Mouse (Mus musculus) G1E (cell line): ENCODE data around the gene Jmjd1c. TPM values are rescaled to one million over a fixed set of nuclear protein-coding genes. Genes with fewer than 3 reads are reported as not detected.

Experiments
- ATAC-seq: 2 replicates; pipeline ENCODE4 v1.8.0; 2016; ENCODE audit warnings: mild to moderate bottlenecking; ENCODE audit not compliant: insufficient number of reproducible peaks, poor library complexity, low FRiP score, severe bottlenecking; ENCODE audit errors: extremely low read depth
- DNase-seq: peaks from one replicate; pipeline ENCODE4 v3.0.0; 2012; ENCODE audit warnings: low spot score
- H3K27me3 ChIP-seq: 2 replicates; pipeline ENCODE4 v1.6.1; 2012; ENCODE audit warnings: mild to moderate bottlenecking, low read length, inconsistent platforms; ENCODE audit not compliant: insufficient read depth
- H3K36me3 ChIP-seq: replicated peaks from 2 replicates; pipeline ENCODE3; 2012; ENCODE audit warnings: mild to moderate bottlenecking, inconsistent platforms
- H3K4me1 ChIP-seq: 2 replicates; pipeline ENCODE4 v1.6.1; 2012; ENCODE audit warnings: low read depth, low read length, inconsistent platforms, mixed read lengths; ENCODE audit not compliant: insufficient read depth
- H3K4me3 ChIP-seq: 2 replicates; pipeline ENCODE4 v1.5.1; 2012; ENCODE audit warnings: low read depth, mild to moderate bottlenecking, inconsistent platforms, low read length, moderate library complexity, mixed read lengths
- H3K9me3 ChIP-seq: replicated peaks from 2 replicates; pipeline ENCODE4 v1.6.1; 2012; ENCODE audit warnings: inconsistent platforms
- CTCF ChIP-seq: IDR thresholded peaks from 2 replicates; pipeline ENCODE4 v1.5.1; 2012; ENCODE audit warnings: low read depth, low read length, inconsistent platforms, mixed read lengths
- GATA1 ChIP-seq: IDR thresholded peaks from 2 replicates; pipeline ENCODE4 v1.6.1; 2012; ENCODE audit warnings: borderline replicate concordance, low read length, inconsistent platforms, mixed read lengths
- GATA2 ChIP-seq: IDR thresholded peaks from 2 replicates; pipeline ENCODE4 v1.6.1; 2012; ENCODE audit warnings: low read depth, low read length, inconsistent platforms, borderline replicate concordance
- POLR2AphosphoS5 ChIP-seq: IDR thresholded peaks from 2 replicates; pipeline ENCODE4 v1.6.1; 2012; ENCODE audit warnings: low read depth, low read length, inconsistent platforms; ENCODE audit not compliant: insufficient replicate concordance
- TAL1 ChIP-seq: conservative IDR thresholded peaks from 2 replicates; pipeline ENCODE4 v1.6.1; 2012; ENCODE audit warnings: low read depth, low read length, inconsistent platforms, mixed read lengths
- polyA plus RNA-seq: library from polyadenylated mRNA; stranded (reverse); fragments of >175 nt; gene quantifications from 2 replicates; pipeline ENCODE4 v1.2.3, GENCODE M21; 2012
- total RNA-seq, 2 experiments: library from RNA; stranded (forward) in 1 of 2; stranded (reverse) in 1 of 2; fragments of 200-1000 nt in 1 of 2; fragments of >200 nt in 1 of 2; fragmentation: Nextera tagmentation in 1 of 2; gene quantifications; 2 replicates each; pipeline ENCODE4 v1.2.3; 2014 to 2017

Jmjd1c gene
- total and polyA plus RNA-seq, 3 experiments, result 9.1 to 184 (median 102) TPM

GRCm38 (mm10) chr10:67100011-67100661 lies 4.2 kb downstream of the Jmjd1c start:
- H3K4me1 ChIP-seq, result peaks cover 56% of the 10 kb centered on the region
- TF ChIP-seq GATA2 (no peak), CTCF (no peak), POLR2AphosphoS5 (no peak), TAL1 (no peak), GATA1 (no peak)
- H3K36me3 ChIP-seq, result peaks cover 56% of the 10 kb centered on the region
- H3K4me3 ChIP-seq, result no peak overlapping the region
- no peaks in the 10 kb centered on the region for H3K27me3 ChIP-seq
- DNase-seq, result no peak
- no peak for ATAC-seq
- no peaks in the 10 kb centered on the region for H3K9me3 ChIP-seq

DNA sequence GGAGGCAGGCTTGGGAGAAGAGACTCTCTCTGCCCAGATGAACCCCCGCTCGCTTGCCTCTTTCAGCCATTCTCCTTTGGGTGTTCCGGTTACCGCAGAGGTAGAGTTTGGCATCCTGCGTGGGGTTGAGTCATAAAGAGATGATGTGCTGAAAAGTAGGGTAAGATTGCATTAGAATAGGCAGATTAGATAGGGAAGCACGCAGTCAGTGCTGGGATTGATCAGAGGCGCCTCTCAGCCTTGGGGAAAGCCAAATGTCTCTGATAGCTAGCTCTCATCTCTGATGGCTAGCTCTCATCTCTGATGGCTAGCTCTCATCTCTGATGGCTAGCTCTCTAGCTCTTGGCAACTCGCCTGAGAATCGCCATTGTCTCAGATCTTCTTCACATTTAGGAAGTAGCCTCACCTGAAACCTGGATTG lies 4.9 kb downstream of the Jmjd1c start:
- TF ChIP-seq CTCF (no peak), GATA1 (no peak), TAL1 (no peak), POLR2AphosphoS5 (no peak), GATA2 (no peak)
- H3K4me3 ChIP-seq, result no peak overlapping the region
- ATAC-seq, result no peak
- peaks cover 58% of the 10 kb centered on the region for H3K4me1 ChIP-seq
- no peaks in the 10 kb centered on the region for H3K9me3 ChIP-seq
- no peak for DNase-seq
- H3K27me3 ChIP-seq, result no peaks in the 10 kb centered on the region
- peaks cover 58% of the 10 kb centered on the region for H3K36me3 ChIP-seq

GRCm38 (mm10) chr10:67104543-67104942 lies 8.6 kb downstream of the Jmjd1c start:
- Histone ChIP-seq H3K4me1 (peaks cover 43% of the 10 kb centered on the region), H3K4me3 (no peak overlapping the region), H3K27me3 (no peaks in the 10 kb centered on the region), H3K9me3 (no peaks in the 10 kb centered on the region), H3K36me3 (peaks cover 82% of the 10 kb centered on the region)
- no peak for DNase-seq
- no peak for TF ChIP-seq TAL1
- no peak for TF ChIP-seq GATA1
- no peak for TF ChIP-seq CTCF
- TF ChIP-seq POLR2AphosphoS5, result no peak
- no peak for TF ChIP-seq GATA2
- no peak for ATAC-seq

GRCm38 (mm10) chr10:67105331-67106217 lies 9.6 kb downstream of the Jmjd1c start:
- Histone ChIP-seq H3K9me3 (no peaks in the 10 kb centered on the region), H3K36me3 (peaks cover 88% of the 10 kb centered on the region), H3K4me3 (peak overlapping the region; percentile 44; the same call in 1 of the 2 replicates), H3K27me3 (no peaks in the 10 kb centered on the region), H3K4me1 (peaks cover 39% of the 10 kb centered on the region)
- peak; percentile 65 for ATAC-seq
- no peak for DNase-seq
- no peak for TF ChIP-seq TAL1
- TF ChIP-seq POLR2AphosphoS5, result no peak
- no peak for TF ChIP-seq CTCF
- TF ChIP-seq GATA2, result no peak
- no peak for TF ChIP-seq GATA1

- H3K9me3 ChIP-seq, result no peaks in the 10 kb centered on the region
- no peak overlapping the region for H3K4me3 ChIP-seq
- DNase-seq (no peak), ATAC-seq (no peak)
- TF ChIP-seq TAL1 (no peak), CTCF (no peak), POLR2AphosphoS5 (no peak), GATA2 (no peak), GATA1 (no peak)
- H3K36me3 ChIP-seq, result peaks cover 87% of the 10 kb centered on the region
- no peaks in the 10 kb centered on the region for H3K27me3 ChIP-seq
- H3K4me1 ChIP-seq, result peaks cover 35% of the 10 kb centered on the region
These were observed 10.5 kb downstream of the Jmjd1c start for GRCm38 (mm10) chr10:67106400-67106799.

DNA sequence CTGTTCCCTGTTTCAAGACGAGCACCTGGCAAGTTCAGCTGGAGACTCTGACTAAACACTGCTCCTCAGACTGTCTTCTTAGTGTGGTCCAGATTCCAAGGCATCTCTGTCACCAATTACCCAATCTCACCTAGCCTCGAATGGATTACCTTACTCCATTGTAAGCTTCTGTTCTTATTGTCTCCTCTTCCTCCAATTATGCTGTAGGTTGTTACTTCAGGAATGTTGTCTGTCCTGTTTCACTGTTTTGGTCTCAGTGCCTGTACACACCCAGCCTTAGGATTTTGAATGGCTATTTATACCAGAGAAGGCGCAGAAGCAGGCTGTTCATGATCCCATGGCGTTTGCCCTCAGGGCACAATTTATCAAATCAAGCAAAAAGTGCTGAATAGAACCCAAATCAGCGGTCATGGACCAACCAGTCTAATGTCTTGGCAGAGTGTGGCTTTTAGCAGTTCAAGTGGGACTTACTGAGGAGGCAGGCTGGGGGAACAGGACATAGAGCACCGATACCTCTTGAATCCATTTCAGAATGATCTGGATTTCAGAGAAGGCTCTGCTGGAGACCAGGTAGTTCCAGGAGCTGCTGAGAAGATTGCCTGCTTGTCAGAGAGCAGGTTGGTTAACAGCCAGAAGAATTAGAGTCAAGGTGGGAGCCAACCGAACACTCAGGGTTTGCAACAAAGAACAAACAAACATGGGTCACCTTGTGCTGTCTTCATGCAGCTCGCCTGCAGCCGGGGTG lies 11.3 kb downstream of the Jmjd1c start:
- Histone ChIP-seq H3K4me3 (no peak overlapping the region), H3K36me3 (peaks cover 87% of the 10 kb centered on the region), H3K9me3 (no peaks in the 10 kb centered on the region), H3K4me1 (peaks cover 41% of the 10 kb centered on the region), H3K27me3 (no peaks in the 10 kb centered on the region)
- DNase-seq (no peak), ATAC-seq (no peak)
- TF ChIP-seq GATA1 (no peak), CTCF (no peak), TAL1 (no peak), POLR2AphosphoS5 (no peak), GATA2 (no peak)
